Mouse (Mus musculus): ENCODE measurements at regions not wholly inside any gene's neighbourhood (a gene's known extent, or its start where the extent isn't known, plus 50 kb on each side); places are given as distances from the start of the nearest gene placed in this dataset.

DNA sequence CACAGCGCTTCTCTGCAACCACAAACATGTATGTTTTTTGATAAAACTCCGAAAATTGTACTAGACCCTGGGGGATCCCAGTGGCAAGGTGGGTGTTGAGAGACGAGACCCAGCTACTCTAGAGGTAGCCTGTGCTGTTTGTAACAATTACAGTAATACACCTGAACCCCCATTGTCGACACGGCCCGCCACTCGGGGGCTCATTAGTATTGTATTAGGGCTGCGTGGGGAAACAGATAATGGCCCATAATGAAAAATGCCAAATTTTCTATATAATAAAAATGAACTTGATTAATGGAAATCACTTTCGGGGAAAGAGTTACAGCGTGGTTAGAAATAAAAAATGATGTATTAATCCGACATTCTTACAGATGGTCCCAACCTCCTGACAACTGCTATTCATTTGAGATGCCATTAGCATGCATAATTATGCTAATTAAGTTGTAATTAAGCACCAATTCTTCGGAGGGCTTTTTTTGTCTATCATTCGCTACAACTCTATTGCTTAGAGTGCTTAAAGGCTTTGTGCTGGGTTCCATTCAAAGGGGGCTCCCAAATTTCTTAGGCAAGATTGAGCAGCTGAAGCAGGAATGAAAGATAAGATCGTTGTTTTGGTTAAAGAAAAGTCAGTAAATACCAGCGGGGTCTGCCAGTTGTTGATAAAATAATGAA is 120.2 kb upstream of the Dynlrb2 start:
- TF ChIP-seq CTCF (IDR thresholded peaks at IDR 0.05; ENCODE audit: low read depth) (no peak), EP300 (IDR thresholded peaks at IDR 0.05; ENCODE audit: low read depth) (no peak)
